Mouse (Mus musculus): ENCODE results near the gene Coro1c. TPM values are rescaled to one million over a fixed set of nuclear protein-coding genes. Genes with fewer than 3 reads are reported as not detected.

The Coro1c gene
- total RNA-seq (2023), result 100 to 1,000 TPM in 1 of 2 experiments, 10 to 100 TPM in 1; 96.1 to 108 TPM

DNA sequence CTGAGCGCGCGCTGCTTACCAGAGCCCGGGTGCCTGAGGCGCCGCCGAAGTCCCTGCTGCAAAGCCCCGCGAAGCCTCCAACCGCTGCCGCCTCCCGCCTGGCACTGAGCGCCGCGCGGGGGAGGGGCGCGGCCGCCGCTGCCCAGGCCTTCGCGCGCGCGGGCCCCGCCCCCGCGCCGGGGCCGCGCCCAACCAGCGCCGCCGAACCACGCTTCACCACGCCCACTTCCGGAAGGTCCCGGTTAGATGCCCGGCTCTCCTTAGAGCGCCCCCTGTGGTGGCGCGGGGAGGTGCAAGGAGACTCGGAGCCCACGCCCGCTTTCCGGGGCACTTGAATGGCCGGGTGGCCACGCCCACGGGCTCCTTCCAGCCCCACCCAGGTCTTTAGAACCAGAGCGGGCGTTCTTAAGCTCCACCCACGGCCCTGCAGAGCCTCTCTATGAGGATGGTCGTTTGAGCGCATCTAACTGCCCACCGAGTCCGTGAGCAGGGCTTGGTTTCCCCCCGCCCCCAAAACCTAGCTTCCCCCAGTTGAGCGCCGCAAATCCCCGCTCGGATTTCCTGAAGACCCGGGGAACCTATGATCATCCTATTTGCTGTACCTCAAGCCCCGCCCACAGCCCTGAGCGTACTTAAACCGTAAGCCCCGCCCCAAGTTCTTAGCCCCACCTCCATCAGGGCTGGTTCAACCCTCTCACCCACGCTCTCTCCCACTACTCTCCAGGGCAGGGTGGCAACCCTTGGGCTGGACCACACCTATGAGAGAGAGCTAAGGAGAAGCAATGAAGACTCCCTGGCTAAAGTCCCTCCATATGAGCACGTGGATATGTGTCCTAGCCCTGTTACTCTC lies at the start of gene Coro1c:
Gene Coro1c (minus strand): TSS at position 167 of the 850 bp plus-strand sequence.

GRCm38 (mm10) chr5:113832490-113832901 lies 76.1 kb downstream of the Coro1c start, which contains the start of gene Selplg:
Gene Selplg, minus strand, starts transcription at chr5:113832644.

GRCm38 (mm10) chr5:113800280-113800679 lies 108.3 kb downstream of the Coro1c start, which contains the start of gene Tmem119:
Gene Tmem119, minus strand, starts transcription at chr5:113800516.

Other genes with a start within 250 kb of the Coro1c start
- not detected for gene 1700069L16Rik, start 184.0 kb downstream of the Coro1c start, total RNA-seq (2023)
- 1 to 10 TPM; 4.0 to 4.5 TPM for gene Ficd, start 173.0 kb downstream of the Coro1c start, total RNA-seq (2023)
- gene Sart3, start 136.2 kb downstream of the Coro1c start, total RNA-seq (2023), result 10 to 100 TPM; 34.8 to 37.0 TPM
- 10 to 100 TPM; 81.5 to 87.7 TPM for gene Iscu, start 136.0 kb downstream of the Coro1c start, total RNA-seq (2023)
- gene Tmem119, start 108.2 kb downstream of the Coro1c start, total RNA-seq (2023), result 1 to 10 TPM; 2.1 to 2.5 TPM
- gene Selplg, start 76.1 kb downstream of the Coro1c start, total RNA-seq (2023), result 100 to 1,000 TPM; 382 to 467 TPM
- gene Ssh1, start 85.1 kb upstream of the Coro1c start, total RNA-seq (2023), result 10 to 100 TPM; 13.2 to 13.3 TPM
- gene Dao, start 94.9 kb upstream of the Coro1c start, total RNA-seq (2023), result not detected
- 1 to 10 TPM; 6.8 to 7.3 TPM for gene Usp30, start 156.7 kb upstream of the Coro1c start, total RNA-seq (2023)
- gene Svop, start 182.8 kb upstream of the Coro1c start, total RNA-seq (2023), result not detected
- 1 to 10 TPM; 1.9 to 2.1 TPM for gene Alkbh2, start 219.5 kb upstream of the Coro1c start, total RNA-seq (2023)
- gene Ung, start 221.6 kb upstream of the Coro1c start, total RNA-seq (2023), result 1 to 10 TPM; 7.3 to 7.4 TPM
- 1 to 10 TPM; 4.1 to 5.7 TPM for gene Acacb, start 237.8 kb upstream of the Coro1c start, total RNA-seq (2023)